Mouse (Mus musculus): ENCODE measurements around the gene Angptl7.

The Angptl7 gene

DNA sequence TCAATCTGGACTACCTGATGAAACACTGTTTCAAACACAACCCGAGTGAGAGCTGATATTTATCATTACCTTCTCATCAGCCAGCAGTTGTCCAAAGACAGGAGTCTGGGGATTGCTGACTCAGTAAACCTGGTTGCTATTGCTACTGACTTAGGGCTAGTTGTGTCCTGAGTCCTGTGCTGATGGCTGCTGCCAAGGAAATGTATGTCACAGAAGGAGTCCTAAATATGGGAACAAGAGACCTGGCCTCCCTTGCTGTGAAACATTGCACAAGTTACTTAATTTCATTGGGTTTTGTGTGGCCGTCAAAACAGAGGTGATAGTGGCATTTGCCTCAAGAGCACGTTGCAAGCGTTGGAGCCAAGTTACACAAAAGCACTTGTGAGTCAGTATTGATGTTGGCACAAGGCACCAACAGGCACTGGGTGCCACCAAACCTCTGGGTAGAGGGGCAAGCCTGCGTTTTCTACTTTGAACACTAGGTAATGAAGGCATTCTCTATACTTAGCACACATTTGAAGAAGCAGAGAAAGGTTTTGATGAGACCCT, 44.7 kb downstream of the Angptl7 start:
- no peak for DNase-seq (ENCODE audit: extremely low read depth, low read depth)

- no peak for DNase-seq (ENCODE audit: extremely low read depth, low read depth)
Measured at GRCm38 (mm10) chr4:148453707-148454106, 46.6 kb downstream of the Angptl7 start.

DNA sequence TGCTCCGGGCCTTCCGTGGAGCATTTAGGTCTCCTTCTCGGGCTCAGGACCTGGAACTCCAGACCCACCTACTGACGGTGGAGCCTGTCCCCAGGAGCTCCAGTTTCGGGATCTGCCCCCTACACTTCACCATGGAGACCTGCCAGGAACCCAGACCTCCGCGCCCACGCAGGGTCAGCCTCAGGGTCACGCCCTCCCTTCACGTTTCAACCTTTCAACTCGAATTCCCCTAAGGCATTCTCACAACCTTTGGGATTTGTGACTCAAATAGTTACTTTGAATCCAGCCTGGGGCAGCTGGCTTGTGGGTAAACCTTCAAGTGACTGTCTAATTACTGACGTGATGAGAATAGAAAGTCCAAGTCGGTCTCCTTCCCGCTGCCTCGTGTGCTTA, 51.4 kb downstream of the Angptl7 start:
- DNase-seq (ENCODE audit: extremely low read depth, low read depth) = no peak

- peak; percentile 99 for DNase-seq (ENCODE audit: extremely low read depth, low read depth)
Measured at GRCm38 (mm10) chr4:148448179-148448852, 51.9 kb downstream of the Angptl7 start, which contains the start of gene Mtor. Gene Mtor, plus strand, starts transcription at chr4:148448611.
